Mouse (Mus musculus) macrophage (primary cell): ENCODE results near the gene Pdhb. TPM values are rescaled to one million over a fixed set of nuclear protein-coding genes. Genes with fewer than 3 reads are reported as not detected.

Experiments used
- H3K27ac ChIP-seq: fragments of 350-480 bp; formaldehyde crosslinking; 2 replicates; pipeline ENCODE4 v1.9.0; 2021
- H3K36me3 ChIP-seq: fragments of 350-480 bp; formaldehyde crosslinking; 2 replicates; pipeline ENCODE4 v1.9.0; 2021; ENCODE audit errors: inconsistent target
- H3K4me3 ChIP-seq: fragments of 350-480 bp; formaldehyde crosslinking; 2 replicates; pipeline ENCODE4 v1.9.0; 2021; ENCODE audit errors: inconsistent target
- H3K79me2 ChIP-seq: fragments of 350-480 bp; formaldehyde crosslinking; 2 replicates; pipeline ENCODE4 v1.9.0; 2021; ENCODE audit errors: inconsistent target
- WGBS: methylation state at CpG from one replicate; pipeline ENCODE4 v1.1.7; 2026; ENCODE audit warnings: inconsistent platforms; ENCODE audit not compliant: missing documents; 5-methylcytosine and 5-hydroxymethylcytosine counted together
- polyA plus RNA-seq: library from polyadenylated mRNA; stranded (reverse); fragments of 250-400 nt; gene quantifications from 3 replicates; pipeline ENCODE4 v1.2.4, GENCODE M21; 2018; ENCODE audit warnings: inconsistent platforms

The Pdhb gene
- polyA plus RNA-seq, 1 experiment from 2014 or later = 66.2 TPM

DNA sequence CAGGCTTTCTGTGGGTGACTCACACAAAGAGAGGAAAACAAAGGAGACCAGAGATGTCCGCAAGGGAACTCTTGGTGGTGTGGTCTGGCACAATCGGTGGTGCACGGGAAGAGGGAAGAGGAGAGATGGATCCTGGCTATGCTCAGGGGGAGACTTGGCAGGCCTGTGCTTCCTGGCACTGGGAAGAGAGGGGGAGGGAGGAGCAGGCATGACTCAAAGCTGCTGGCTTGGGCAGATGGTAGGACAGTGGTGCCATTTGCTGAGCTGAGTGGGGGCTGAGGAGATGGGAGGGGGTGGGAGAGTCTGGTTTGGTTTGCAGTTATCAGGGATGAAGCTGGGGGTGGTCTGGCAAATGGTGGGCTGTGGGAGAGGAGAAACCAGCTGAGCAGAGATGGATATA is 36.1 kb upstream of the Pdhb start:
- Histone ChIP-seq H3K79me2 (no peaks in the 10 kb centered on the region), H3K27ac (no peak overlapping the region), H3K4me3 (no peak overlapping the region), H3K36me3 (no peaks in the 10 kb centered on the region)
- whole genome bisulfite sequencing = 79% methylated on average over 3 of the region's 3 CpGs

DNA sequence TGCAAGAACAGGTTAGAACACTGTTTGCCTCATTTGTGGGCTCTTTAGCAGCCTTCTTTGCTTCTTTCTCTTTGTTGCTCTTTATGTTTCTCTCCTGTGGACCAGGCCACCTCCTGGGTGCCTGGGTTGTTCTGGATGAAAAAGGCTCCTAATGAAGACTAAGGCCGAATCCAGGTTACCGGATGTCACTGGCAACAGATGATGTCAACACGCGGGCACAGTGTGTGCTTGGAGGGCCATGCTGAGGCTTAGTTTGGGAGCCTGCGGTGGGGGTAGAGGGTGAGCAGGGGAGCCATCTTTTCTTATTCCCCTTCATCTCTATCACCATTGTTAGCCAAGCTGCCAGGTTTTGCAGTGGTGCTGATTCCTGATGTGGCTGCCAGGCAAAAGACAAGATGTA is 34.7 kb upstream of the Pdhb start:
- H3K27ac ChIP-seq = no peak overlapping the region
- H3K79me2 ChIP-seq = no peaks in the 10 kb centered on the region
- H3K36me3 ChIP-seq = no peaks in the 10 kb centered on the region
- H3K4me3 ChIP-seq = no peak overlapping the region
- WGBS = 89% methylated on average over 5 of the region's 5 CpGs

DNA sequence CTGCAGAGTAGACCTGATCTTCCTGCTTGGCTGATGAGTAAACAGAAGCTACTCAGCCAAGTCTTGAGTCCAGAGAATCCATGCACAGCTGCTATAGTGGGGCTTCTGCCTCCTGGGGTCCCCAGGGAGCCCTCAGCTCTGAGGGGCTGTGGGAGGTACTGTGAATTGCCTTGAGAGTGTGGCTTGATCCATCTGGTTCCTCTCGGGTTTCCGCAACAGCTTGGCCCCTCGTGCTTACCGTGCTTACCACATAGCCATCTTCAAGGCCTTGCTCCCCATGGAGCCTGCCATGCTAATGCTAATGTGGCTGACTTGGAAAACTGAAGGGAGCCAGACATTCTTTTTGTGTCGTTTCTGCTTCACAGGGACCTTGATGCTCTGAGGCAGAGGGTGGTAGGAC is 34.3 kb upstream of the Pdhb start:
- H3K27ac ChIP-seq = no peak overlapping the region
- H3K36me3 ChIP-seq = no peaks in the 10 kb centered on the region
- H3K79me2 ChIP-seq = no peaks in the 10 kb centered on the region
- H3K4me3 ChIP-seq = no peak overlapping the region
- 75% methylated on average over 5 of the region's 5 CpGs for WGBS

DNA sequence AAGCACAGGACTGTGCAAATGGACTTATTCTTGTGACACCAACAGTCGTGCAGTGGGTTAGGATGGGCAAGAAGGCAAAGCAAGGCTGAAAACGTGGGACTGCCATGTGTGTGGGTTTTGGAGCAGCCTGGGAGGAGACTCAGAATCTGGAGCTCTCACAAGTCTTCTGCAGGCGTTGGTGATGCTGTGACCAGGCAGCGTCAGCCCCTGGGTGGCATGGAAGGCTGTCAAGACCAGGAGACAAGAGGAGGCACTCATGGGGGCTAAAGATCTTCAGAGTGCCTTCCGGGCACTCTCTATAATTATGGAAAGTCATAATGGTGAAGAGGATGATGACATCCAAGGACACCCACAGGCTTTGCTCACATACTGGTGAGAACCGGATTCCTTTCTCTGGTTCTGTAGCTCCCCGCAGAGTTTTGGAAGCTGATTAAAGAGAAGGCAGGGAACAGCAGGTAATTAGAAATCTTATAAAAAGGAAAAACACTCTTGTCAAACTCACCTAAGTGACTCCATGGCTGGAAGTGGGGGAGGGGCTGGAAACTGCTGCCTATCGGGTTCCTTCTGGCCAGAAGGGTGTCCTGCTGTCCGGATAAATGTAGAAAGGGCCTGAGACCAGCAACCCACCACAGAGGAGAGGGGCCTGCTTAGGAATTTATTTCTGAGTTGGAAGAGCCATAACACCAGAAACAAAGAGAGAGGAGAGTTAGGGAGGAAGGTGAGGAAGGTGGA is 33.5 kb upstream of the Pdhb start:
- Histone ChIP-seq H3K36me3 (no peaks in the 10 kb centered on the region), H3K4me3 (no peak overlapping the region), H3K27ac (no peak overlapping the region), H3K79me2 (no peaks in the 10 kb centered on the region)
- WGBS = 81% methylated on average over 9 of the region's 9 CpGs

DNA sequence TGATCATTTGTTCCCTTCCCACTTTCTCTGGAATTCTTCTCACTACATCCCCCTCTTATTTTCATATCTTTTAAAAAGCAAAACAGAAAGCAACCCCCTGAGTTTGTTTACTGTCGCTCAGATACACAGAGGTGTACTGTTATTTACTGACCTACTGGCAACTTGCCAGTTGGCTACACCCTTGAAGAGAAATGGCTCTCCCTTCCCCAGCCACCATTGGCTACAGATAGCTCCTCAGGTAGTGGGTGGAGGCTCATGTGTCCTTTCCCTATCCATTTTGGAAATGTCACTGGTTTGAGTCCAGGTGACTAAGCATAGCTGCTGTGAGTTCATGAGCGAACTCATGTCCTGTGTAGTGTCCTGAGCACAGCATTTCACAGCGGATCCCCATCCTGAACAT is 28.9 kb upstream of the Pdhb start:
- H3K4me3 ChIP-seq = no peak overlapping the region
- no peaks in the 10 kb centered on the region for H3K79me2 ChIP-seq
- no peaks in the 10 kb centered on the region for H3K36me3 ChIP-seq
- no peak overlapping the region for H3K27ac ChIP-seq
- WGBS = 86% methylated on average over 3 of the region's 3 CpGs

DNA sequence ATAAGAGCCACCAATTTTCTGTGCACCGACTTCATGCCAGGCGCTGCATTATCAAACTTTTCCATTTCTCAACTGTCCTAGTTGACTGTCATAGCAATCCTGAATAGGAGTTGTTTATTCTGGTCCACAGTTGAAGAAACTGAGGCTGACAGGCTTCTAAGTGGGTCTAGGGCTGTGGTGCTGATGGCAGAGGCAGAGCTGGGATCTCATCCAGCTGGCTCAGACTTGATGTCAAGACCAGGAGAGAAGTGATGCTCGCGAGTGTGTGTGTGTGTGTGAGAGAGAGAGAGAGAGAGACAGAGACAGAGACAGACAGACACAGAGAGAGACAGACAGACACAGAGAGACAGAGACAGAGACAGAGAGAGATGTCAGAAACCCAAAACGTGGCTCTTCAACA is 27.9 kb upstream of the Pdhb start:
- Histone ChIP-seq H3K27ac (no peak overlapping the region), H3K4me3 (no peak overlapping the region), H3K36me3 (no peaks in the 10 kb centered on the region), H3K79me2 (no peaks in the 10 kb centered on the region)
- WGBS = 86% methylated on average over 5 of the region's 5 CpGs

DNA sequence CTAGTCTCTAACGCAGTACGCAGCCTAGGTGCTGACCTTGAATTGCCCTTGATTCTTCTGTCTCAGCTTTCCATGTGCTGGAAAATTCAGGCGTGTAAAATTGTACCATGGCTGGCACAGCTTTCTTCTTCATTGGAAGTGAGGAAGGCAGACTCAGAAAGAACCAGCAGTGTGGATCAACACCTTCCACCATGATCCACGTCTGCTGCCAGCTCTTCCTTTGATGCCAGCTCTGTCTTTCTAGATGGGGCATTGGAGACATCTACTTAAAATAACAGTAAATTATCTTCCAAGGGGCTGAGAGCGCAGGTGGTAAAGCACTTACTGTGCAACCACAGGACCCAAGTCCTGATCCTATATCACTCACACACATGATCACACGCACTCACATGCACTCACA is 19.9 kb upstream of the Pdhb start:
- Histone ChIP-seq H3K36me3 (no peaks in the 10 kb centered on the region), H3K79me2 (no peaks in the 10 kb centered on the region), H3K27ac (no peak overlapping the region), H3K4me3 (no peak overlapping the region)
- 96% methylated on average over 6 of the region's 6 CpGs for WGBS

DNA sequence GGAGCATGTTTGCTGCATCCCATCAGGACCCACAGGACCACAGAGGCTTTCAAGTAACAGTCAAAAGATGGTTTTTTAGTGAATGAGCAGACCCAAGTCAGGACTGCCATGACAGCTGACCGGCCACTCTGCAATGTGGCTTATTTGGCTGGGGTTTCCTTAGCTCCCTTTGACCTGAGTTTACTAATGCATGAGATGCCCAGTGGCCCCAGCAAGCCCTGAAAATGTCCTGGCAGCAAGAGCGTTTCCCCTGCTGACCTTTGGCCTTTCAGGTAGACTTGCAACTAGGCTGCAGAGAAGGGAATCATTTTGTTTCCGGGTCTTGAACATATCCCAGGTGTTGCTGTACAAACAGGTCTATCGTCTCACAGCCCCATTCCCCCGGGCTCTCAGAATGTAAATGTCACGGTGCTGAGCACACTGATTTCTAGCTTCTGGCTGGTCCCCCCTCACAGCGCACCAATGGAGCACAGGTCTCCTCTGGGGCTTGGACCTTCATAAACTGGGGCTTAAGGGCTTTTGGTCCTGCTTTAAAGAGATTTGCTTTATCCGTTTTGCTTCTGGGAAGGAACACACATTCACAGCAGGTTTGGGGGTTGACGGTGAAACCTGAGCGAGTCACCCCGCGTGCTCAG is 18.6 kb upstream of the Pdhb start:
- Histone ChIP-seq H3K79me2 (no peaks in the 10 kb centered on the region), H3K36me3 (no peaks in the 10 kb centered on the region), H3K4me3 (no peak overlapping the region), H3K27ac (no peak overlapping the region)
- WGBS = 92% methylated on average over 11 of the region's 12 CpGs

DNA sequence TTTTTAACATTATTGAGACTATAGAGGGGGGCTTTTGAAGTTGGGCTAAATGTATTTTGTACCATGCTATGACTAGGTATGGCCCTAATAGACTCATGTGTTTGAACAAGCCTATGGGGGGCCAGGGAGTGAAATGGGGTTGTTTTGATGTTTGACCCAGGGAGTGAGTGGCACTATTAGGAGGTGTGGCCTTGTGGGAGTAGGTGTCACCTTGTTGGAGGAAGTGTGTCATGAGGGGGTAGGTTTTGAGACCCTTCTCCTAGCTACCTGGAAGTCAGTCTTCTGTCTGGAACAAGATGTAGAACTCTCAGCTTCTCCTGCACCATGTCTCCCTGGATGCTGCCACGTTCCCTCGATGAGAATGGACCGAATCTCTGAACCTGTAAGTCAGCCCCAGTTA is 17.7 kb upstream of the Pdhb start:
- H3K36me3 ChIP-seq = no peaks in the 10 kb centered on the region
- no peaks in the 10 kb centered on the region for H3K79me2 ChIP-seq
- 95% methylated on average over 3 of the region's 3 CpGs for WGBS
- H3K27ac ChIP-seq = no peak overlapping the region
- no peak overlapping the region for H3K4me3 ChIP-seq

DNA sequence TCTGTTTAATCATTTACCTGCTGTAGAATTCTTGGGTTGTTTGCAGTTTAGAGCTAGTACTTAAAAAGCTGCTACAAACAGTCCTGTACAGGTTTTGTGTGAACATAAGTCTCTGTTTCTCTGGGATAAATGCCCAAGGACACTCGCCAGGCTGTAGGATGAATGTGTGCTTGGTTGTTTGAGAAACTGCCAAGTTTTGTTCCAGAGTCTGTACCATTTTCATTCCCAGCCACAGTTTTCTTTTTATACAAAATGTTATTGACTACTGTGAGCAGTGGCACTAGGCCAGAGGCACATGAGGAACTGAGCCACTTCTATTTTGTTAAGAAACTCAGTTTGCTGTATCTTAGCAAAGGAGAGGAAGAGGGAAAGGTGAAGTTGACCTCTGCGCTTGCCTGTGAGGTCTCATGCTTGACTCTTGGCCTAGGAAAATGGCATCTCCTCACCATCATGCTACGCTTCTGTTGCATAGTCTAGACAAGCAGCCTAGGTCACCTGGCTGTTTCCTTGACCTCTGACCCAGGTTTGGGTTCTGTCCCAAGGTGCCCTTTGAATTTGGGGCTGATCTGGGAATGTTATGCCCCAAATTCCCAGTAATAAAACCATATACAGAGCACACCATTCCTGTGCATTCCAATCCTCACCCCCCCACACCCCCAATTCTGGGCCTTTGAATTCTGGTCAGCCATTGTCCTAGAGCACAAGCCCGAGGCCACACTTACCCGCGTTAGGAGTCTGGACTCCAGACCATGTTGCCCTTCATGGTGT is 13.6 kb upstream of the Pdhb start:
- 92% methylated on average over 6 of the region's 6 CpGs for WGBS
- H3K36me3 ChIP-seq = no peaks in the 10 kb centered on the region
- no peak overlapping the region for H3K4me3 ChIP-seq
- no peak overlapping the region for H3K27ac ChIP-seq
- H3K79me2 ChIP-seq = no peaks in the 10 kb centered on the region

DNA sequence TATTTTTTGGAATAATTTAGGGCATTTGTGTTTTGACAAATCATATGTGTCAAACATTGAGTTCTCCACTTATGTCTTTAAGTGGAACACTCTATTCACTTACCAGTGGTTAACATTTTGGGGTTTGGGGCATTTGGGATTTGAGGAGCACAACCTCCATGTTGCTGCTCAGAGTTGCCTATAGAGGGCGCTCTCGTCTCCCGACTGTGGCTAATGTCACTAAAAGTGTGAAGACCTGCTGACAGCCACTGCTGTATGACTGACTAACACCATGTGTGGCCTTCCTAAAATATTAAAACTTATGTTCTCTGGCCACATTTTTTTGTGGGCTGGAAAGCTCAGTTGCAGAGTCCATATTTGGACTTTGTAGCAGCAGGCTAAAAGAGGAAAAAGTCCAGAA is 10.5 kb upstream of the Pdhb start:
- H3K79me2 ChIP-seq = no peaks in the 10 kb centered on the region
- no peak overlapping the region for H3K4me3 ChIP-seq
- no peak overlapping the region for H3K27ac ChIP-seq
- no peaks in the 10 kb centered on the region for H3K36me3 ChIP-seq
- 76% methylated on average over 3 of the region's 3 CpGs for WGBS

DNA sequence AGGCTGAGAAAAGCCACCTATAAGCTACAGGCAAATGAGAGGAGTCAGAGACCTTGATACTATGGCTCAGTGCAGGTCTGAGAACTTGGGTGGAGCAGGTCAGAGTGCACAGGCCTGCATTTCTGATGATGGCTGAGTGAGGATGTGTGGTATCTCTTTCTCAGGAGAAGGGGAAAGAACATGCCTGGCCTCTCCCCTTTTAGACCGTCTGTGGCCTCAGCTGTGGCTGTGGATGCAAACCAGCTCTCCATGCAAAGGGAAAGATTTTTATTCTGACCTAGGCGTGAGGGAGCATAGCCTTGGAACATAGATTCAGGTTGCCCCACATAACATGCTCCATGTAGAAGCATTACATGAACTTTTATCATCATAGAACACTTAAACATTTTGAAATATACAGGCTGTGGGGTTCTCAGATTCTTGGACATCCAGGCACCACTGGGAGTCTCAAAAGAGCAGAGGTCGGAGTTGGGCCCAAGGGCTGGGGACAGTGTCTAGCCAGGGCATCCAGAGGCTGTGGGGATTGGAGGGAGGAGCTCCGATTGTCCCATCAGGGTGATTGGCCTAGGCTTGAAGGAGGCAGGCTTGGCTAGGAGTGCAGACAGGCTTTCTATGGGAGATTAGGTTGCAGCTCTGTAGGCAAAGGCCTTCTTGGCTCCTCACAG is 7.7 kb upstream of the Pdhb start:
- Histone ChIP-seq H3K4me3 (no peak overlapping the region), H3K27ac (no peak overlapping the region), H3K36me3 (no peaks in the 10 kb centered on the region), H3K79me2 (no peaks in the 10 kb centered on the region)
- 88% methylated on average over 4 of the region's 4 CpGs for WGBS

DNA sequence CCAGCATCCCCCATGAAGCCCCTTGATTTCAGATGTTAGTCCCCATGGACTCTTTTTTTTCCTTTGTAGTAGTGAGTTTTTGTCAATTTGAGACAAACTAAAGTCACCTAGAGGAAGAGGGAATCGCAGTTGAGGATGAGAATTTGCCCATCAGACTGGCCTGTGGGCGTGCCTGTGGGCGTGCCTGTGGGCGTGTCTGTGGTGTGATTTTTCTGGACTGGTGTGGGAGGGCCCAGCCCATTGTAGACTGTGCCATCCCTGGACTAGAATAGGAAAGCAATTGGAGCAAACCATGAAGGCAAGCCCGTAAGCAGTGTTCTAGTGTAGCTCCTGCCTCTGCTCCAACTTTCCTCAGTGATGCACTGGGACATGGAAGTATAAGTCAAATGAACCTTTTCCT is 3.4 kb upstream of the Pdhb start:
- Histone ChIP-seq H3K4me3 (no peak overlapping the region), H3K27ac (no peak overlapping the region), H3K36me3 (no peaks in the 10 kb centered on the region), H3K79me2 (peaks cover 13% of the 10 kb centered on the region)
- WGBS = 49% methylated on average over 5 of the region's 5 CpGs

DNA sequence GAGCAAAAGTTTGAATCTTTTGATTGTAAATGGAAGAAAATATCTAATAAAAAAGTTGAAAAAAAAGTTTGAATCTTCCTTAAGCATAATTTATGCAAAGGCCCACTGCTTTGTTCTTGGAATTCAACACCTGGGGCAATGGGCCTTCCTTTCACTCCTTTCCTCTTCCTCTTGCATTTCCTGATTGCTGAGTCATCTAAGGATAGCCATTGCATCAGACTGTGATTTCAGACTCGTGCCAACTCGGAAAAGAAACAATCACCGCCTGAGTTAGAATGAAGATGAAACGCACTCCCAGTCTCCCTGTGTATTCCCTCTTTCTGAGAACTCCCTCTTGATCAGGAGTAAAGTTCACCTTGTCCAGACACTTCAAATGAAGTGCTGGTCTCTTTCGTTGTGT is 1.8 kb upstream of the Pdhb start:
- 65% methylated on average over 5 of the region's 5 CpGs for WGBS
- Histone ChIP-seq H3K4me3 (no peak overlapping the region), H3K36me3 (peaks cover 5% of the 10 kb centered on the region; the same call in 1 of the 2 replicates)

More for the DNA sequence above, 1.8 kb upstream of the Pdhb start:
- H3K27ac ChIP-seq = no peak overlapping the region
- H3K79me2 ChIP-seq = peaks cover 17% of the 10 kb centered on the region
